Mouse (Mus musculus): ENCODE data around the gene Fry.

The Fry gene

GRCm38 (mm10) chr5:150118455-150119241, at the start of gene Fry:
TSS of gene Fry (plus strand) at chr5:150118645.
- peak; percentile 97 to 98 for DNase-seq

GRCm38 (mm10) chr5:150070086-150070485, 48.4 kb upstream of the Fry start:
- no peak for DNase-seq

GRCm38 (mm10) chr5:150071738-150072137, 46.7 kb upstream of the Fry start:
- DNase-seq: no peak

GRCm38 (mm10) chr5:150079866-150080797, 38.3 kb upstream of the Fry start:
- no peak for DNase-seq

GRCm38 (mm10) chr5:150082696-150083095, 35.7 kb upstream of the Fry start:
- DNase-seq: no peak

GRCm38 (mm10) chr5:150083190-150083589, 35.3 kb upstream of the Fry start:
- DNase-seq: peak in 1 of 2 experiments; percentile 35

- peak; percentile 45 to 62 for DNase-seq
Observed at GRCm38 (mm10) chr5:150097620-150098019, 20.8 kb upstream of the Fry start.

GRCm38 (mm10) chr5:150098754-150099153, 19.7 kb upstream of the Fry start:
- DNase-seq: no peak

GRCm38 (mm10) chr5:150101789-150102188, 16.7 kb upstream of the Fry start:
- no peak for DNase-seq

GRCm38 (mm10) chr5:150106358-150106757, 12.1 kb upstream of the Fry start:
- no peak for DNase-seq

- DNase-seq: no peak
Observed at GRCm38 (mm10) chr5:150111236-150111635, 7.2 kb upstream of the Fry start.

- DNase-seq: peak in 1 of 2 experiments; percentile 46
Observed at GRCm38 (mm10) chr5:150114007-150114406, 4.4 kb upstream of the Fry start.

- DNase-seq: no peak
Observed at GRCm38 (mm10) chr5:150114778-150115177, 3.7 kb upstream of the Fry start.

GRCm38 (mm10) chr5:150115271-150116092, 3.0 kb upstream of the Fry start:
- peak in 1 of 2 experiments; percentile 42 for DNase-seq

GRCm38 (mm10) chr5:150116216-150116905, 2.1 kb upstream of the Fry start:
- no peak for DNase-seq

- DNase-seq: peak; percentile 27 to 36
Observed at GRCm38 (mm10) chr5:150116906-150117216, 1.6 kb upstream of the Fry start.

GRCm38 (mm10) chr5:150118124-150118454, 356 bp upstream of the Fry start:
- no peak for DNase-seq

- no peak for DNase-seq
Observed at GRCm38 (mm10) chr5:150120676-150121075, 2.2 kb downstream of the Fry start.

- DNase-seq: no peak
Observed at GRCm38 (mm10) chr5:150122095-150122494, 3.6 kb downstream of the Fry start.

- no peak for DNase-seq
Observed at GRCm38 (mm10) chr5:150122571-150122970, 4.1 kb downstream of the Fry start.

- no peak for DNase-seq
Observed at GRCm38 (mm10) chr5:150125920-150126319, 7.5 kb downstream of the Fry start.

- DNase-seq: no peak
Observed at GRCm38 (mm10) chr5:150128432-150128831, 10.0 kb downstream of the Fry start.

Measured in lung, postnatal 4 days (tissue).